Mouse (Mus musculus) heart, postnatal 4 days (tissue): ENCODE measurements at regions not wholly inside any gene's neighbourhood (a gene's known extent, or its start where the extent isn't known, plus 50 kb on each side); places are given as distances from the start of the nearest gene placed in this dataset.

Experiments used
- DNase-seq: peaks from one replicate; pipeline ENCODE4 v3.0.0; 2021

DNA sequence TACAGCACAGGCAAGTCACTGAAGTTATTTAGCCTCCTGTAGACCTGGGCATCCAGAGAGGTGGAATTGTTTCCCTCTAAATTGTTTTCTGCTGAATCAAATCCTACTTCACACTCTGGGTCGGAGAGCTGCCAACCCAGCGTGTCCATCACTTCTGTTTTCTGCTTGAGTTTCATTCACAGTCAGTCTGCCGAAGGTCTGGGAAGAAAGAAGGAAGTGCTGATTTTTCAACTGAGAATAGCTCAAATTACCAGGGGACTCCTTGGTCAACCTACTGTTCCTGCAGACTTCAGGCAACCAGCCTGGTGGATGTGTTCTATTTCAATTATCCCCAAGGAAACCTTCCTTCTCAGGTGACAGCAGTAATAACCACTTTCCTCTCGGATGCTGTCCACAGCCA lies 179.1 kb upstream of the Nckap5 start:
- no peak for DNase-seq

DNA sequence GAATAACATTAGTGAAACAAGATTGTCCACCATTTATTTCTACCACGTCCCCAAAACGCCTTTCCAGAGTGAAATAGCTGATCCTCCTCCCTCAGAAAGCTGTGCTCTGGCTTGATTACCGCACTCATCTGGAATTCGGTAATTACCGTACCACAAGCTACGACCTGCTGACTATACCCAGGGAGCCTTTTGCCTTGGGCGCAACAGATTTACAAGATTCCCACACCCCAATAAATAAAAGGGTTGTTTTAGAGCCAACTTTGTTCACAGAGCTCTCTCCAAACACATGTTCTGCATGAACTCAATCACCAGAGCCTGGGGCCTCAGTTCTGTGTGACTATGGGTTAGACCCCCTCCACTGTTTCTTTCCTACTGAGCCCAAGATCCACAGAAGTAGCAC lies 171.1 kb upstream of the Nckap5 start:
- no peak for DNase-seq

DNA sequence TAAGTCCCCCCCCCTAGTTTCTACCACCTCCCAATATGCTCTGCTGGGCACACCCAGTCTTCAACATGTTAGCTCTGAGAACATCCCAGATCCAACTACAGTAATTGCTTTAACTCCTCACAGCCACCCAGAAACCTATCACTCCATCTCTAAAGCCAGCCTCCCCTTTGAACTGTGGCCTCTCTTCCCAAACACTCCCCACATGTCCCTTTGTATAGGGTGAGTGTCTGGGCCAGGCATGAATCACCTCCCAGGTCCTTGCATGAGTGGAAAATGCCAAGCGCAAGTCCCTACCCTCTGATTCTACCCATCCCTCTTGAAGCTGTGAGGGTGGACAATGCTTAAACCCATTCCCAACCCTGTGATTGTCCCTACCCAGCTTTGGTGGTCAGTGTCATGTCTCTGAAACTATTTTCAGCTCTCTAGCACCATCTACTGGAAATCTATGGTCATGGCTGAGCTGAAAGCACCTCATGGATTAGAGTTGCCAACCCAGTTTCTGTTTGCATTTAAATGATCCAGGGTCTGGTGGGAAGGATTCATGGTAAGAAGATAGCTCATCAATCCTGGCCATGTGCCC lies 162.6 kb upstream of the Nckap5 start:
- peak; percentile 50 for DNase-seq

DNA sequence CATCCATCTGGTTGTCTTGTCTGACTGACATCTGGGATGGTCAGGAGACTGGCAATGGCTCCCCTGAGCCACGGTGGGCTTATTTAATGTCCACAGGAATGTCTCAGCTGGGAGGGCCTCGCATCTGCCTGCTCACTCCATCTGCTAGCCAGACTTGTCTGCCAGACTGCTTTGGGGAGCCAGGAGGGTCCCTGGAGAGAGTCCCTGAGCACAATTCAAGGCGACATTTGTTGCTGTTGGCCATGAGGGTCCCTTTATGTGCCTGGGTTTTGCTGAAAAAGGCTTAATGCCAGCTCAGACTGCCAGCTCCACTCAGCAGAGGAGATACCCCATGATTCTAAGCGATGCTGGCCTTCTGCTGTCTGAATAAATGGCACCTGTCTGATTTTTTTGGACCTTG lies 161.8 kb upstream of the Nckap5 start:
- DNase-seq, result peak; percentile 22

DNA sequence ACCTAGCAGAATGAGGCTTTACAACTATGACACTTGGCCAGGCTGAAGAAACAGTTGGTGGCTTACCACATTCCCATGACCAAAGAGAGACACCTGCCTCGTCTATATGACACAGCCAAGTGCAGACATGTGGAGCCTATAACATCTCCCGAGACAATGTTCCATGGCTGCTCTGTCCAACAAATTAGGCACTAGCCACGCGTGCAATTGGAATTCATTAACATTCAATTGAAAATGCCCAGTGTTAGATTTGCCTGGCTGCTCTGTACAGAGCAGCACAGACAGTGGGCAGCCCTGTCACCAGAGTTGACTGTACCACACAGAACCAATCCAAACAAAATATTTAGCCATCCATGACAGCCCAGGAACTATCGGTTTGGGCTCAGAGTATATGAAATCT lies 152.2 kb upstream of the Nckap5 start:
- no peak for DNase-seq

DNA sequence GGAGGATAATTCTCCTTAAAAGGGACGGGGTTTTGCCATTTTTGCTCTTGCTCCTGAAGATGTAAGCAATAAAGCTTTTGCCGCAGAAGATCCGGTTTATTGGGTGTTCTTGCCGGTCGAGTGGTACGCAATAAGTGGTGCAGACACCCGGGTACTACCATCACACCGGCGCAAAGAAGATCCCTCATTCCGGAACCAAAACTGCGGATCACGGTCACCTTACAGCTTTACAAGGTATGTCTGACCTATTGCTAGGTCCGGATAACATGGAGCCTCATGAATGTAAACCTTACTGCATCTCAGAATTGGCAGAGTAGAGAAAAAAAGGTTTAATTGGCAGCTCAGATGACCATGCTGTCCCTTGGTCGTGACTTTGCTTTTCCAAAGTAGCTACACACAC lies 149.7 kb upstream of the Nckap5 start:
- no peak for DNase-seq

DNA sequence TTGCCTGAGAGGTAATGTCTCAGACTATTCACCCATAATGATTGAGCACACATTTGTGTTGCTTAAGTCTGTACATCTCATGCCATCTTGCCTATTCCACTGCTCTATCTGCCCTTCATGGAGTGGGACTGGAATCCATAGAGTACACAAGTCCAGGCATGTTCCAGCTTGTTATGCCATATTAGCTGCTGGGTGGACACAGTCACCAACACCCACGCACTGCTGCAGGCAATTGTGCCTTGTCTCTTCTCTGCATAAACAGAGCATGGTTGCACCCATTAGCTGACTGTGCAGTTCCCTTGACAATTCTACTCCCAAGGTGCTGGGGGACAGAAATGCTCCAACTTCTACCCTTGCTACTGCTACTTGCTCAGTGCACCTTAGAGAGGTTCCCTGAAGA lies 143.3 kb upstream of the Nckap5 start:
- no peak for DNase-seq

DNA sequence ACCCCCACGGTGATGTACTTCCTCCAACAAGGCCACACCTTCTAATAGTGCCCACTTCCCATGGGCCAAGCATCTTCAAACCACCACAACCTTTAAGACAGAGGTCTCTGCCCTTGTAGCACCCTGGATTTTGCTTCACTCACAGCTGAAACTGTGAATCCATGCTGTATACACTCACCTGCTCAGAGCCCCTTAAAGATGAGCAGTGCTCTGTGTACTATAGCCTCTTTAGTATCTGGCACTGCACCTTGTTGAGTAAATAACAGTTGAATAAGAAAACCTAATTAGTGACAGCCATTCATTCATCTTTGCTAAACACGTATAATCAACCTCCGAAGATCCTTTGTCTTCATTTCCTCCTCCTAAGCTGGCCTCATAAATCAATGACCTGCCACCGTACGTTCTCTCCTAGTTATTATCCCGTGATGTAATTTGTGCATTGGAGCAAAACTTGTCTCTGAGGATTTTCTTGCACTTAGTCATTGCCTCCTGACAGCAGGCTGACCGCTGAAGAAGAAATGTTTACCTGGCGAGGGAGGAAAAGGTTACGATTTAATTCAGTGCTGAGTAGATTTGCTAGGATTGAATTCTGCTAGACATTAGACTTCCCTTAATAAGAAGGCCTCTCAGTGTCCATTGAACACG lies 141.3 kb upstream of the Nckap5 start:
- DNase-seq, result no peak

DNA sequence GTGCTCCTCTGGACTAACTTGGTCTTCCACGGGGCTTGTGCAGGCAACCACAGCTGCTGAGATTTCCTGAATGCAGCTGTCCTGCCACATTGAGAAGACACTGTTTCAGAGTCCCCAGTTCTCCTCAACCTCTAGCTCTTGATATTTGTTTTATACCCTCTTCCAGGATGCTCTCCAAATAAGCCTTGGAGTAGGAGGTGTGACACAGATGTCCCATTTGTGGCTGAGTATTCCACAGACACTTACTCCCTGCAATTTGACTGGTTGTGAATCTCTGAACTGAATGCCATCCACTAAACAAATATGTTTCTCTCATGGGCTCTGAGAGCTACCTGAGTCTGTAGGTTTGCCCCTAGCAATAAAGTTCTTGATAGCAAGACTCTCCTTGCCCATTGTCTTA lies 140.5 kb upstream of the Nckap5 start:
- DNase-seq, result no peak

DNA sequence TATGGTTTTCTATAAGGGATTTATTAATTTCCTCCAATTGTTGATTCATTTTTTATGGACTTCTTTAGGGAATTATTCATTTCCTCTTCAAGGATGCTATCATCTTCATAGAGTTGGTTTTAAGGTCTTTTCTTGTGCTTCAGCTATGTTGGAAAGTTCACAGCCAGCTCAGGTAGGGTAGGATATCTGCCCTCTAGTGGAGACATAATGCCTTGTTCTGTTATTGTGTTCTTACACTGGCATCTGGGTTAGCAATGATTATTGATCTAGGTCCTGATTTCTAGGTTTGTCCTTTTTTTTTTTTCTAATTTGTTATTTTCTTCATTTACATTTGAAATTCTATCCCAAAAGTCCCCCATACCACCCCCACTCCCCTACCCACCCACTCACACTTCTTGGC lies 135.8 kb upstream of the Nckap5 start:
- no peak for DNase-seq

DNA sequence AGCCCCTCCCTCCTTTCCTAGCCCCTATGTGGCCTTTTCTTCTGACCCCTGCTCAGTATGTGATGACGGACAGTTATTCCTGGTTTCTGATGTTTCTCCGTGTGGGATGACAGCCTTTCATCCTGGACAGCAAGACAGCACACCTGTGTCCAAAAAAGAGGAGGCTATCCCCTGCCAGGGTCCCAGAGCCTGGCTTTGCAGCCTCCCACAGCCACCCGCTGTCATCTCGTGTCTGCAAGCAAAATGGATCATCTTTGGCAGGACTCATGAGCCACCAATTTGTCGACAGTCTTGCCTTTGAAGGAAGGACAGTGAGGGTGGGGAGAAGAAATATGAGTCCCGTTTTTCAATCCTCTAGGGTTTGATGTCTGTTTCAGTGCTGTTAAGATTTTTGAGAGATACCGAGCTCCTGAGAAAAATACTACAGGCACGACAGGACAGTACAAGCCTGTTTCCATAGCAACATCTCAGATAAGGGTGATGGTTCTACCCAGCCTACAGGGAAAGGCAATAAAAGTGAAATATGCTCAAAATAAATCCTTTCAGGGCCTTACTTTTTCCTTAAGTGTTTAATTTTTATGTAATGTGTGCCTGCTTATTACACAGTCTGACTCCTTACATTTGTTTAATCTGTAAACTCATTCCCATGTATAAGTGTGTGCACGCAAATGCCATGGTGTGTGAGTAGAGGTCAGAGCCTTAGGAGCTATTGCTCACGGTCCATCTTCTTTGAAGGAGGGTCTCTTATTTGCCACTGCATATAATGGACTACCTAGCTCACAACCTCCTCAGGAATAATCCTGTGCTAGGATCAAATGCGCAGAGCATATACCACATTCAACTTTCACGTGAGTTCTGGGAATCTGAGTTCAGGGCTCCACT lies 125.5 kb upstream of the Nckap5 start:
- DNase-seq, result no peak

DNA sequence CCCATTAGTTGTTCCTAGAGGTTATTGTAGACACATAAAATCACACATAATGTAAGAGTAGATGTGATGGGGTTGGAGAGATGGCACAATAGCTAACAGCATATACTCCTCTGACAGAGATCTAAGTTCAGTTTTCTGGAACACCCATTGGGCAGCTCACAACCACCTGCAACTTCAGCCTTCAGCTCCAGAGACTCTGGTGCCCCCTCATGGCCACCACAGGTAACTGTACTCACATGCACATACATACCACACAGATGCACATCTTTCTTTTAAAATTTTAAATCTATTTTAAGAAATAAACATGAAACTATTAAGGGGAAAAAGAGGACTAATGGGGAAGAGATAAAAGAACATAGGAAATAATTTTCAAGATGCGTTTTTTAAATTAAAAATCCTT lies 117.3 kb upstream of the Nckap5 start:
- no peak for DNase-seq

DNA sequence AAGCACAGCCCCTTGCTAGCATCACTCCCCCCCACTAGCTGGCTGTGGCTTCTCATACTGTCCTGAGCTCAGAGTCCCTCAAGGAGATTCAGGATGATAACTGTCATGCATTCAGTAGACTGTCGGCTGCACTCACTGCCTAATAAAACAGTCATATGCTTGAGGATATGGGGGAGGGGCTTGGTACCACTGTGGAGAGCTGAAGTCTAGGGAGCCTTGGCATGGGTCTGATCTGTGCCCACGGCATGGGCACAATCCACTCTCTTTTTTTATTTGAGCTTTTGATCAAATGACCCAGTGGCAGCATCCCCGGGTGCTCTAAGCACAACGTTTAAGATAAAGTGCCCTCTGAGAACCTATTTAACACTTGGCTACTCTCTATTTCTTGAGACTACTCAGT lies 102.1 kb upstream of the Nckap5 start:
- DNase-seq, result no peak

DNA sequence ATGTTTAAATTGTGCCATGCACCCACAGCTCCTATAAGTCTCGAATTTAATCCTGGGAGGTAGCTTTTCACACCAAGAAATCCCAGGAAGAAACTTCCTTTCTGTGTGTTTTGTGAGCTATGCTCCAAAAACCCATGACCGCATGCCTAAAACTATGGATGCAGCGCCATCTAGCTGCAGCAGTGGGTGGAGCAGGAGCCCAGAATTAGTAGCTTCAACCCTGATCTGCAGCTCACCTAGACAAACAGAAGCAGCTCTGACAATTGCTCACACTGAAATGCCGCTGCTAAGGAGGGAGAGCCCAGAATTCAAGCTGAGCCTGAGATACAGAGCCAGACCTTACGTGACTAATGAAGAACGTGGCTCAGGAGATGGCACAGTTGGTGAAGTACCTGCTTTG lies 101.2 kb upstream of the Nckap5 start:
- DNase-seq, result peak; percentile 88

DNA sequence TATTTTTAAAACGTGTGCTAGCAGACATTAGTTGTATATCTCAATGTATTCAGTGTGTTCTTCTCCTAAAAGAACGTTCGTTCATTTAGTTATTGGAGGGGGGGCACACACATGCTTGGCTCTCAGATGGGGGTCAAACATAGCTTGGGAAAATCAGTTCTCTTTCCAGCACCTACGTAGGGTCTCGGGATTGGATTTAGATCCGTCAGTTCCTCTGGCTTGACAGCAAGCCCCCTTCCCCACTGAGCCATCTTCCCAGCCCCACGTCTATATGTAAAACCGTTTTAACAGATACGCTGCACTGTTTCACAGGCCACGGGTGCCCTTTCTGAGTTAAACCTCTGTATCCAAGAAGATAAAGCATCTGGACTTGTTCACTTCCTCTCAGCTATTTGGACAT lies 100.5 kb upstream of the Nckap5 start:
- DNase-seq, result no peak

DNA sequence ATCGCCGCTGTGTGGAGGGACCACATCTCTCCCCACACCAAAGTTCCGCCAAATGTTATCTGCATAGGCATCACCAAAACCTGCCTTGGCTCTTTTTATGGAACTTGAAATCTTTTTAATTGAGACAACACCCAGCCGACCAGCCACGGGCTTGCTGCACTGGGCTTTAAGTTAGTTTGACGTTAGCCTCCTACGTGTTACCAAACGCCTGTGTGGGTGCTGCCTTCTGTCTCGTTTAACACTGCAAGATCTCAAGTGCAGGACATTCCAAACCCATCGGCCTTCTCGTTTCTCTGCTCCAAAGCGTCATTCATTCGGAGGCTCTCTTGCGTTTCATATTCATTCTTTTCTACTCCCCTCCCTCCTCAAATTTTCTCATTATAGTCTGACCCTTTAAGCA lies 100.0 kb upstream of the Nckap5 start:
- DNase-seq, result no peak

DNA sequence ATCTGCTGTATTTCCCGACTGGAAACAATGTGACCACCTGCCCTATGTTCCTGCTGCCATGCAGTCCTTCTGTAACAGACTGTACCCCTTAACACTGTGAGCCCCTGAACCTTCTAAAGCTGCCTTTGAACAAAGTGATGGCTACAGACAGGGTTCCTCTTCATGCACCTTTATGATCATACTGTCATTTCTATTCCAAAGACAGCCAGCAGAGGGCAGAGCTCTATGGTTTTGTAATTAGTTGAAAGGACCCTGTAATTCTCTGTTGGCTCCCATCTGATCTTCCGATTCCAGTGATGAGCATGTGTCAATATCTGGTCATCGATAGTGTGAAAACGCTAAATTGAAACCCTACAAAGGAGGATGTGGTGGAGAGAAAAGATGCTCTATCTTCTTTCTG lies 99.1 kb upstream of the Nckap5 start:
- peak; percentile 41 for DNase-seq

DNA sequence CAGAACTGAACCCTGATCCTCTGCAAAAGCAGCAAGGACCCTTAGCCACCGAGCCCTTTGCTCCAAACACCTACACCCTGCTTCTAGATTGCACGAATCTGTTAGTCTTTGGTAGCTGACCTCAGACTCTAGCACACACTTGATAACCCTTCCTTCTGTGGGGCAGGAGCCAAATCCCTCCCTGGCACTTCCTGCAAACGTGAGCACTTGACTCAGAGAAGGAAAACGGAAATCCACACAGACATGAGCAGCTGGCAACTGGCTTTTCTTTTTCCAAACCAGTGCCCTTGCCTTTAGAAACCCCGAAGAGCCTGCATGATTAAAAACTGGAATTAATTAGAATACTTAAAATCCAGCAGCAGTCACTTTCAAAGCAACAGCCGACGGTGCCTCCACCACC lies 97.6 kb upstream of the Nckap5 start:
- peak; percentile 12 for DNase-seq

DNA sequence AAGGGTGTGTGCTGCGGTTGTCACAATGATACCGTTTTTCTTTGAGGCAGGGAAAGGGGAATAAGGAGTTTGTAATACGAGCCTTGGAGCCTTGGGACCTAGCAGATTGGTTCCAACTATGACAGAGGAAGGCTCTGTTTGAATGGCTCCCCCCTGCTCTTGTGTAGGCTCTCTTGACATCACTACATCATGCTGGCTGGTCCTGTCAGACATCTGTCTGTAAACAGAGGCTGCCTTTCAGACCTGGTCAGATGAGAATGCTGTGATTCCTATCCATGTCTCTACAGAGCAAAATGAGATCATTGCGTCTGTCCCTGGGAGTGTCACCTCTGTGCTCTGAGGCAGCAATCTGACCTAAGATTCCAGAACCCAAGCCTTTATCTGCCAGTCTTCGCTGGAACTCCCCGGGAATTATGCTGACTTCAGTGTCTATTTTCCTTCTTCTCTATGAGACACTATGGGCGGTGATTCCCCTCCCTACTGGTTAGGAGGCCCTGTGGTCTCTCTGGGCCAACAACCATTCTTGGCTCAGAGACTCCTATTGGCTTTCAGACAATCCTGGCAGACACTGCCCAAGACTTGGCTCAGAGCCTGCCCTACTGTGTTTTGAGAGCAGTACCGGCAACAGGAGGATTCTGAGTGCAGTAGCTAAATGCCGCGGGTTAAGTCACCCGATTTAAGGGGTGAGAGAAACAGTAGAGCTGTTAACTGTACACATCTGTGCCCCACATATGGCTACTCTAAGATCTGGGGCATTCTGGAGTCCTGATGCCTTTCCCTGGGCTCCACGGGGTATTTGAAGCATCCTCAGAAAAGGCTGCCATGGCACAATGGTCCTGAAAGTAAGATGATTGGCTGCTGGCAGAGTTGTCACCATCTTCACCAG lies 94.8 kb upstream of the Nckap5 start:
- DNase-seq, result peak; percentile 89

DNA sequence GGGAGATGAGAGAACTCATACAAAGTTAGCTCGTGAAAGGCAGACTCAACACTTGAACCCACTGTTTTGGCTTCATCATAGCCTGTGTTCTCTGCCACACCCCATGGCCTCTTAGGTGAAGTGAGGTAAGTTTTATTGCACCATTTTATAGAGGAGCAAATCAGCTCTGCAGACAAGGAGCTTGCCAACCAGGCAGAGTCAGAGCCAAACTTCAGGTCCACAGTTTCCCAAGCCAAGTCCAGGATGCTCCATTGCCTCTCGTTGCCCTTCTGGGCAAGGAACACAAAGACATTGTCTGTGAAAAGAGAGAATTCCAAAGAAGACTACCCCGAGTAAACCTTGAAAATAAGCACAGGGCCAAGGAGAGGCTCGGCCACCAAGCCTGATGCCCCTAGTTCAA lies 93.4 kb upstream of the Nckap5 start:
- DNase-seq, result no peak

DNA sequence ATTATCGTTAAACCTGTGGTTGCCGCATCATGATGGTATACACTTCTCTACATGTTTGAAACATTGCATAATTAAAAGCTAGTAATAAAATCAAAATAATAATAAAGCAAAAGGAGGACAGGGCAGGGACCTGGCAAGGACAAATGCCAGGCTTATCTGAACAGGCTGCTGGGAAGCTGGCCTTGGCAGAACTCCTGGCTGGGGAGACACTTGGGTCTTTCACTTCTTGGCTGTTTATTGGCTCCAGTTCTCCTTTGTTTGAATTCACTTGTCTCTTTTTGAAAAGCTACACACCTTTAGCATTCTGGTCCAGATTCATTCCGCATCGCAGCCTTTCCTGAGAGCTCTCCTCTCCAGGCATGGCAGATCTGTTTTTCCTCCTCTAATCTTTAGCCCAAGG lies 91.6 kb upstream of the Nckap5 start:
- DNase-seq, result peak; percentile 53

DNA sequence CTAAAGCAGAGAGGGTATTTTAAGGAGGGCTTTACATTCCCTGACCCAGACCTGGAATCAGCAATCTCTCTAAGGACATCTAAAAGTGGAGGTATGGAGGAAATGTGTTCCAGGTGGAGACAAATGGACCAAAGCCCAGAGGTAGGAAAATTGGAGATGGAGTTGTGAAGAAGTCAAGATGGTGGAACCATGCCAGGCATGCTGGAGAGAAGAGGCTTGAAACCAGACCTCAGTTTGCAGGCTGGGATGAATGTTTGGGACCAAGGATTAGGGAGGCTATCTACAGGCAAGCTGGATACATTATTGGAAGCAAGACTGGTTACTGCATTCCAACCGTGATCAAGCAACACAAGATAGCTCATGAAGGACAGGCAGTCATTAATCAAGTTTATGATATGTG lies 88.3 kb upstream of the Nckap5 start:
- DNase-seq, result no peak

DNA sequence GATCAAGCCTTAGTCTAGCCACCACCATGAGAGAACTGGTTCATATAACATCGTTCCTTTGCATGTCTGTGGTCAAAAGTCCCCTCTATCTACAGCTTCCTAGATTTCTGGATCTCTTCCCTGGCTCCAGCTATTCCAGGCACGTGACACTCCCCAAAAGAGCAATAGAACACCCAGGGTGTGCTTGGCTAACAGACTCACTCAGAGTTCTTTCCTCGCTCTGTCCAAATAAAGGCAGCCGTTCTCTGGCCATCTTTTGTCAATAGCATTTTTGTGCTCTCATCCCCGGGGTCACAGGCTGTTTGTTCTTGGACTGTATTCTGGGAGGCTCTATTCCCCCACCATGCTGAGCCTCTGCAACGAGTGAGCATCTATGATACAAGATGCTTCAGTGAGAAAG lies 87.3 kb upstream of the Nckap5 start:
- DNase-seq, result no peak
